Comparison of ENCODE assay signal across 9 mouse cellular contexts in the genomic region with DNA sequence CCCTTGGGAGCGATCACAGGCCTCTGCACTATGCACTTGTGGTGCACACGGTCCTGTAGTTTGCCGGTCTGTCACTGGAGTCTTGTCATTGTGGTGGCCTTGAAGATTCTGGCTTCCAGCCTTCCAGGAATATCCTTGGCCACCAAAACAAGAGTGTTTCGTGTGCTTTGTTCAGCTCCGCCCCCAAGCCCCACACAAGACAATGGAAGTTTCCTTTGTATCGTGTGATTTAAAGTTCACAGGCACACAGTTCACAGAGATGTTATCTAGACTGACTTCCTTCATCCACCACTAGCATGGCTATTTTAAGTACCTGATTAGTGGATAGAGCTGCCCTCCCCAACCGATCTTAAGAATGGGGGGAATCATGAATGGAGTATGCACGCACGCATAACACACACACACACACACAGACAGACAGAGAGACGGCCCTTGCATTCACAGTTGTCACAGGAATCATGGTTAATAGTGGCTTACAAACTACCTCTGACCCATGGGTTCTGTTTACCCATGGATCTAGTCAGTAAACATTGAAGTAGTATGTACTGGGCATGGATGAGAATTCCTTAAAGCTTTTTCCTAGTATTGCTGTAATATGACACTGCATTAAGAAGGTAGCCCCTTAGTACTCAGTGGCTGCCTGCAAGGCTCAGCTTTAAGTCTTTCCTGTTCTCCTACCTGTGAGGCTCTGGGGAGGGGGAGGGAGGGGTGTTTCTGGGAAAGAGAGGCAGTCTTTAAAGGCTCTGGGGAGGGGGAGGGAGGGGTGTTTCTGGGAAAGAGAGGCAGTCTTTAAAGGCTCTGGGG.
A peak's percentile ranks its signal among the peaks of the same experiment; 100 is the strongest.
DNase-seq lines count a peak whose midpoint lies in the region; ATAC-seq lines count a peak whose summit lies in the region.
"Had no signal": no experiment of that assay in that cellular context is flagged by ENCODE, and none has a peak within 500 bp of the region (broad histone marks: within the 10 kb centered on the region; RNA-seq: fewer than 3 reads in every experiment).

No protein-coding gene starts in this region.

- H3K4me1 ChIP-seq in embryonic facial prominence, embryonic 10.5 days: peaks cover 58% of the 10 kb centered on the region
- H3K4me1 ChIP-seq in limb, embryonic 13.5 days: peaks cover 60% of the 10 kb centered on the region
- peaks cover 21% of the 10 kb centered on the region for H3K4me1 ChIP-seq in forebrain, embryonic 11.5 days (replicated peaks; ENCODE audit: control insufficient read depth, insufficient read depth, low read length)

- H3K36me3 ChIP-seq in embryonic facial prominence, embryonic 10.5 days (replicated peaks): peaks cover 65% of the 10 kb centered on the region
- no peaks in the 10 kb centered on the region for H3K36me3 ChIP-seq in limb, embryonic 13.5 days
- H3K36me3 ChIP-seq in forebrain, embryonic 11.5 days (ENCODE audit: control insufficient read depth, insufficient read depth, low read length): no peaks in the 10 kb centered on the region; the same call in 1 of the 2 replicates

- peak; percentile 27 for DNase-seq in CD4-positive, CD25-positive, alpha-beta regulatory T cell, adult 2 months (ENCODE audit: low read depth, low spot score)
- DNase-seq in embryonic facial prominence, embryonic 10.5 days (ENCODE audit: low spot score): no peak
- peak; percentile 13 for DNase-seq in induced T-regulatory cell, adult 2 months (ENCODE audit: low read depth)
- no peak for DNase-seq in urinary bladder, postnatal 10 days (ENCODE audit: low spot score)
- no peak for DNase-seq in forebrain, embryonic 11.5 days (ENCODE audit: low spot score)
- DNase-seq in cerebellum, postnatal 36 days: no peak
- DNase-seq in B cell, adult 2 months: no peak
- DNase-seq: cerebellum, postnatal 10 days had no signal

- no peaks in the 10 kb centered on the region for H3K9me3 ChIP-seq in embryonic facial prominence, embryonic 10.5 days
- H3K9me3 ChIP-seq in limb, embryonic 13.5 days: no peaks in the 10 kb centered on the region
- H3K9me3 ChIP-seq in forebrain, embryonic 11.5 days (ENCODE audit: control insufficient read depth, low read length): no peaks in the 10 kb centered on the region

- 67% methylated on average over 10 of the region's 10 CpGs for WGBS in embryonic facial prominence, embryonic 10.5 days
- 48% methylated on average over 10 of the region's 10 CpGs for WGBS in limb, embryonic 13.5 days
- WGBS in forebrain, embryonic 11.5 days: 69% methylated on average over 10 of the region's 10 CpGs

- no peak overlapping the region for H3K9ac ChIP-seq in limb, embryonic 13.5 days
- no peak overlapping the region for H3K9ac ChIP-seq in forebrain, embryonic 11.5 days (ENCODE audit: low read length)

- ATAC-seq in limb, embryonic 13.5 days (ENCODE audit: low FRiP score, low read depth): peak; percentile 59; the same call in 1 of the 2 replicates
- ATAC-seq in forebrain, embryonic 11.5 days (replicated peaks; ENCODE audit: low FRiP score): no peak

- 0 out of 2 replicates have a peak overlapping the region, but pooled peaks have one; percentile 69 for H3K27ac ChIP-seq in embryonic facial prominence, embryonic 10.5 days (replicated peaks)
- H3K27ac ChIP-seq in limb, embryonic 13.5 days: 0 out of 2 replicates have a peak overlapping the region, but pooled peaks have one; percentile 8
- no peak overlapping the region for H3K27ac ChIP-seq in forebrain, embryonic 11.5 days (ENCODE audit: low read depth, low read length)

- H3K4me2 ChIP-seq in limb, embryonic 13.5 days (replicated peaks): no peak overlapping the region
- H3K4me2 ChIP-seq in forebrain, embryonic 11.5 days (ENCODE audit: low read depth, low read length, severe bottlenecking): no peak overlapping the region

- no peak overlapping the region for H3K4me3 ChIP-seq in embryonic facial prominence, embryonic 10.5 days
- H3K4me3 ChIP-seq in limb, embryonic 13.5 days: no peak overlapping the region
- H3K4me3 ChIP-seq in forebrain, embryonic 11.5 days (ENCODE audit: low read depth, low read length): no peak overlapping the region

- no peaks in the 10 kb centered on the region for H3K27me3 ChIP-seq in embryonic facial prominence, embryonic 10.5 days (replicated peaks; ENCODE audit: low read depth, poor library complexity, severe bottlenecking)
- H3K27me3 ChIP-seq in limb, embryonic 13.5 days: no peaks in the 10 kb centered on the region
- H3K27me3 ChIP-seq in forebrain, embryonic 11.5 days (ENCODE audit: control insufficient read depth, insufficient read depth, low read length): no peaks in the 10 kb centered on the region

Comparison
In these comparisons a context has a peak if more than half of its experiments do, and no peak if none do; other contexts are left out.
1. DNase-seq: peak in CD4-positive, CD25-positive, alpha-beta regulatory T cell, adult 2 months (single experiment) and induced T-regulatory cell, adult 2 months (single experiment); none in embryonic facial prominence, embryonic 10.5 days (single experiment), urinary bladder, postnatal 10 days (single experiment), forebrain, embryonic 11.5 days (single experiment), cerebellum, postnatal 36 days (0 of 2) and B cell, adult 2 months (0 of 2).